ENCODE assay signal across 8 mouse cellular contexts in genomic region chr12:111035182-111035824, GRCm38 (mm10). TPM values are rescaled to one million over a fixed set of nuclear protein-coding genes. Genes with fewer than 3 reads are reported as not detected.
A peak's percentile ranks its signal among the peaks of the same experiment; 100 is the strongest.
DNase-seq lines count a peak whose midpoint lies in the region; ATAC-seq lines count a peak whose summit lies in the region.

No protein-coding gene starts in this region.

- no peaks in the 10 kb centered on the region for H3K9me3 ChIP-seq in midbrain, embryonic 11.5 days (ENCODE audit: control insufficient read depth, low read length)
- H3K9me3 ChIP-seq in midbrain, embryonic 13.5 days: no peaks in the 10 kb centered on the region
- H3K9me3 ChIP-seq in heart, embryonic 13.5 days: no peaks in the 10 kb centered on the region

- H3K79me2 ChIP-seq in macrophage (ENCODE audit: inconsistent target): peaks cover 5% of the 10 kb centered on the region

- intact Hi-C loops in gastrocnemius, postnatal 14 days (cut with DNase I; ENCODE audit: low total_unique reads): no loop called here

- H3K36me3 ChIP-seq in midbrain, embryonic 11.5 days (ENCODE audit: control insufficient read depth, insufficient read depth, low read length): no peaks in the 10 kb centered on the region
- H3K36me3 ChIP-seq in midbrain, embryonic 13.5 days: no peaks in the 10 kb centered on the region
- H3K36me3 ChIP-seq in heart, embryonic 13.5 days: no peaks in the 10 kb centered on the region
- no peaks in the 10 kb centered on the region for H3K36me3 ChIP-seq in macrophage (ENCODE audit: inconsistent target)

- no peak overlapping the region for H3K27ac ChIP-seq in midbrain, embryonic 11.5 days (ENCODE audit: low read depth, low read length)
- H3K27ac ChIP-seq in midbrain, embryonic 13.5 days: no peak overlapping the region
- H3K27ac ChIP-seq in heart, embryonic 13.5 days (replicated peaks): no peak overlapping the region
- H3K27ac ChIP-seq in macrophage: peak overlapping the region; percentile 54

- no peak overlapping the region for H3K4me2 ChIP-seq in midbrain, embryonic 11.5 days
- no peak overlapping the region for H3K4me2 ChIP-seq in midbrain, embryonic 13.5 days (replicated peaks)
- H3K4me2 ChIP-seq in heart, embryonic 13.5 days: peak overlapping the region; percentile 3; the same call in 1 of the 2 replicates

- H3K27me3 ChIP-seq in midbrain, embryonic 11.5 days (ENCODE audit: control insufficient read depth, insufficient read depth, low read length): no peaks in the 10 kb centered on the region
- H3K27me3 ChIP-seq in midbrain, embryonic 13.5 days: no peaks in the 10 kb centered on the region
- H3K27me3 ChIP-seq in heart, embryonic 13.5 days (replicated peaks): no peaks in the 10 kb centered on the region

- peak; percentile 57 for DNase-seq in midbrain, embryonic 11.5 days (ENCODE audit: low spot score, missing footprints)
- DNase-seq in thymus, postnatal 4 days: peak; percentile 76
- no peak for DNase-seq in gastrocnemius, postnatal 14 days
- DNase-seq in gastrocnemius, postnatal 4 days (ENCODE audit: low spot score in 2 of 2): no peak
- no peak for DNase-seq in cerebellum, adult 8-10 months

- WGBS in midbrain, embryonic 11.5 days: 67% methylated on average over 12 of the region's 12 CpGs
- WGBS in midbrain, embryonic 13.5 days: 69% methylated on average over 12 of the region's 12 CpGs
- 50% methylated on average over 12 of the region's 12 CpGs for WGBS in heart, embryonic 13.5 days
- WGBS in macrophage (ENCODE audit: missing documents): 22% methylated on average over 12 of the region's 12 CpGs

- H3K4me3 ChIP-seq in midbrain, embryonic 11.5 days (ENCODE audit: low read depth, low read length): no peak overlapping the region
- H3K4me3 ChIP-seq in midbrain, embryonic 13.5 days (replicated peaks): no peak overlapping the region
- H3K4me3 ChIP-seq in heart, embryonic 13.5 days: no peak overlapping the region
- peak overlapping the region; percentile 12; the same call in 1 of the 2 replicates for H3K4me3 ChIP-seq in macrophage (ENCODE audit: inconsistent target)

- H3K9ac ChIP-seq in midbrain, embryonic 11.5 days (ENCODE audit: low read length): no peak overlapping the region
- H3K9ac ChIP-seq in midbrain, embryonic 13.5 days (replicated peaks): no peak overlapping the region
- no peak overlapping the region for H3K9ac ChIP-seq in heart, embryonic 13.5 days

- ATAC-seq in midbrain, embryonic 11.5 days (ENCODE audit: low FRiP score): no peak
- no peak for ATAC-seq in midbrain, embryonic 13.5 days
- ATAC-seq in heart, embryonic 13.5 days (ENCODE audit: extremely low read depth, insufficient number of reproducible peaks, low FRiP score, low TSS enrichment): no peak

- H3K4me1 ChIP-seq in midbrain, embryonic 11.5 days (ENCODE audit: control insufficient read depth, insufficient read depth, low read length): peaks cover 6% of the 10 kb centered on the region
- H3K4me1 ChIP-seq in midbrain, embryonic 13.5 days (replicated peaks): peaks cover 14% of the 10 kb centered on the region
- H3K4me1 ChIP-seq in heart, embryonic 13.5 days: peaks cover 19% of the 10 kb centered on the region

RNA-seq across cellular contexts. Expression of gene Rcor1, which starts 3.8 kb away (rescaled TPM):
- polyA plus RNA-seq in midbrain, embryonic 11.5 days (2014; fragmentation: Nextera tagmentation; extraction: Ambion mirVana): 10.4 and 12.1 TPM in 2 replicates
- 6.0 and 6.5 TPM in 2 replicates for polyA plus RNA-seq in midbrain, embryonic 13.5 days (2015; fragmentation: Nextera tagmentation; extraction: Ambion mirVana)
- polyA plus RNA-seq in heart, embryonic 13.5 days (2015; fragmentation: Nextera tagmentation; extraction: Ambion mirVana): 5.4 and 6.7 TPM in 2 replicates
- total RNA-seq in macrophage (2018; cell fraction: chromatin; rRNA removed): 10 to 100 TPM; 10.2 to 46.2 (median 38.7) TPM
- total RNA-seq in macrophage (2018; cell fraction: cytosol; rRNA removed): 10 to 100 TPM; 20.2 to 42.9 (median 30.3) TPM
- 10 to 100 TPM; 18.4 to 63.4 (median 41.9) TPM for total RNA-seq in macrophage (2018; cell fraction: nucleus; rRNA removed)
- polyA plus RNA-seq in macrophage (2018): 22.6 to 25.5 TPM (median 23.9 TPM) in 3 replicates
- 10 to 100 TPM; 11.5 to 12.7 TPM for total RNA-seq in gastrocnemius, postnatal 14 days (2021)
- total RNA-seq in gastrocnemius, postnatal 4 days (2021): 10 to 100 TPM; 27.1 to 27.2 TPM

RNA-seq across cellular contexts. Expression of gene Ankrd9, which starts 56.5 kb away (rescaled TPM):
- polyA plus RNA-seq in midbrain, embryonic 11.5 days (2014; fragmentation: Nextera tagmentation; extraction: Ambion mirVana): 9.9 and 11.8 TPM in 2 replicates
- polyA plus RNA-seq in midbrain, embryonic 13.5 days (2015; fragmentation: Nextera tagmentation; extraction: Ambion mirVana): 6.0 and 6.3 TPM in 2 replicates
- 13.5 and 13.7 TPM in 2 replicates for polyA plus RNA-seq in heart, embryonic 13.5 days (2015; fragmentation: Nextera tagmentation; extraction: Ambion mirVana)
- total RNA-seq in macrophage (2018; cell fraction: chromatin; rRNA removed): 1 to 10 TPM in 17 of 26 experiments, under 1 TPM in 9; 0.30 to 5.8 (median 1.7) TPM
- 1 to 10 TPM in 22 of 26 experiments, under 1 TPM in 4; 0.83 to 3.3 (median 1.9) TPM for total RNA-seq in macrophage (2018; cell fraction: cytosol; rRNA removed)
- 1 to 10 TPM in 23 of 26 experiments, under 1 TPM in 3; 0.87 to 9.1 (median 1.8) TPM for total RNA-seq in macrophage (2018; cell fraction: nucleus; rRNA removed)
- 0.77 to 4.1 TPM (median 2.4 TPM) in 3 replicates for polyA plus RNA-seq in macrophage (2018)
- total RNA-seq in gastrocnemius, postnatal 14 days (2021): 100 to 1,000 TPM in 1 of 2 experiments, 10 to 100 TPM in 1; 87.2 to 221 TPM
- total RNA-seq in gastrocnemius, postnatal 4 days (2021): 10 to 100 TPM; 12.9 to 17.5 TPM

Comparison
In these comparisons a context has a peak if more than half of its experiments do, and no peak if none do; other contexts are left out.
1. DNase-seq: peak in midbrain, embryonic 11.5 days (single experiment) and thymus, postnatal 4 days (single experiment); none in gastrocnemius, postnatal 14 days (single experiment), gastrocnemius, postnatal 4 days (0 of 2) and cerebellum, adult 8-10 months (single experiment).